Mouse (Mus musculus): ENCODE measurements around the gene Stk16.

Stk16 gene

GRCm38 (mm10) chr1:75239591-75239990 is 29.0 kb downstream of the Stk16 start:
- no peak for DNase-seq (ENCODE audit: low read depth)

GRCm38 (mm10) chr1:75243411-75243810 is 32.8 kb downstream of the Stk16 start:
- no peak for DNase-seq (ENCODE audit: low read depth)

GRCm38 (mm10) chr1:75244175-75244826 is 33.7 kb downstream of the Stk16 start:
- DNase-seq (ENCODE audit: low read depth): no peak

GRCm38 (mm10) chr1:75244836-75245235 is 34.2 kb downstream of the Stk16 start:
- DNase-seq (ENCODE audit: low read depth): no peak

GRCm38 (mm10) chr1:75247071-75247930 is 36.7 kb downstream of the Stk16 start:
- no peak for DNase-seq (ENCODE audit: low read depth)

- DNase-seq (ENCODE audit: low read depth): no peak
Observed at GRCm38 (mm10) chr1:75248041-75248772, 37.6 kb downstream of the Stk16 start.

GRCm38 (mm10) chr1:75250498-75250897 is 39.9 kb downstream of the Stk16 start:
- no peak for DNase-seq (ENCODE audit: low read depth)

GRCm38 (mm10) chr1:75251112-75251970 is 40.7 kb downstream of the Stk16 start:
- peak; percentile 69 for DNase-seq (ENCODE audit: low read depth)

- no peak for DNase-seq (ENCODE audit: low read depth)
Observed at GRCm38 (mm10) chr1:75252308-75252707, 41.7 kb downstream of the Stk16 start.

GRCm38 (mm10) chr1:75253029-75253428 is 42.4 kb downstream of the Stk16 start:
- DNase-seq (ENCODE audit: low read depth): no peak

- DNase-seq (ENCODE audit: low read depth): peak; percentile 85
Observed at GRCm38 (mm10) chr1:75253849-75254624, 43.4 kb downstream of the Stk16 start.

GRCm38 (mm10) chr1:75254625-75255013 is 44.0 kb downstream of the Stk16 start:
- DNase-seq (ENCODE audit: low read depth): no peak

- DNase-seq (ENCODE audit: low read depth): no peak
Observed at GRCm38 (mm10) chr1:75255516-75256046, 44.9 kb downstream of the Stk16 start.

GRCm38 (mm10) chr1:75261278-75261677 is 50.6 kb downstream of the Stk16 start:
- DNase-seq (ENCODE audit: low read depth): no peak

- peak; percentile 74 for DNase-seq (ENCODE audit: low read depth)
Observed at GRCm38 (mm10) chr1:75262969-75263951, 52.6 kb downstream of the Stk16 start.

- no peak for DNase-seq (ENCODE audit: low read depth)
Observed at GRCm38 (mm10) chr1:75264091-75264880, 53.6 kb downstream of the Stk16 start, which contains the start of gene Ptprn. TSS of gene Ptprn (minus strand) at chr1:75264502.
